Mouse (Mus musculus): ENCODE results near the gene Ntng1.

DNA sequence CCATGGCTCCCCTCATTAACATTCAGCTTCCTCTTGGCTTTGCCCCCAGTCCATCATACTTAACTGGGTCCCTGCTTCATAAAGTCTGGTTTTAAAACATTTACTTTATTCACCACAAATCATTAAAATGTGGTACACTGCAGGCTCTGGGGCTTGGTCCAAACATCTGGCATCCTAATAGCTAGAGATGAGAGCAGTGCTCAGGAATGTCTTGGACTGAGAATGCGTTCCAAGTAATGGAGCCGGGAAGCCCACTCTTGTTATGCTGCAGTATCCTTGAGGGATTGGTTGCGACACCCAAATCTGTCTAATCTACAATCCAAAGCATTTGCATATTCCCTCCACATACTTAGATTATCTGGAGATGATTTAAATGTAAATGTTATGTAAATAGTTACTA, 207.5 kb downstream of the Ntng1 start:
- no peak for TF ChIP-seq CTCF (IDR thresholded peaks at IDR 0.05; ENCODE audit: low read depth)
- TF ChIP-seq EP300 (optimal IDR thresholded peaks at IDR 0.05): no peak

All from stomach, postnatal 0 days (tissue).